Mouse (Mus musculus) retina, adult 2 months (tissue): ENCODE results near the gene Erbin.

Experiments used
- DNase-seq: peaks from one replicate; pipeline ENCODE4 v3.0.0-alpha.2; 2012; ENCODE audit warnings: low read depth, low spot score

Gene Erbin

GRCm38 (mm10) chr13:103912351-103912750, 8.0 kb downstream of the Erbin start:
- DNase-seq = no peak

GRCm38 (mm10) chr13:103910598-103910997, 9.7 kb downstream of the Erbin start:
- DNase-seq = no peak

- no peak for DNase-seq
Observed at GRCm38 (mm10) chr13:103909894-103910293, 10.4 kb downstream of the Erbin start.

GRCm38 (mm10) chr13:103900015-103900414, 20.3 kb downstream of the Erbin start:
- DNase-seq = no peak

GRCm38 (mm10) chr13:103897606-103898005, 22.7 kb downstream of the Erbin start:
- no peak for DNase-seq

GRCm38 (mm10) chr13:103893065-103893464, 27.2 kb downstream of the Erbin start:
- DNase-seq = no peak

- no peak for DNase-seq
Observed at GRCm38 (mm10) chr13:103890038-103890437, 30.3 kb downstream of the Erbin start.

GRCm38 (mm10) chr13:103886503-103886902, 33.8 kb downstream of the Erbin start:
- DNase-seq = no peak

GRCm38 (mm10) chr13:103881200-103881599, 39.1 kb downstream of the Erbin start:
- DNase-seq = no peak

- DNase-seq = no peak
Observed at GRCm38 (mm10) chr13:103876743-103877142, 43.6 kb downstream of the Erbin start.

GRCm38 (mm10) chr13:103875823-103876514, 44.3 kb downstream of the Erbin start:
- DNase-seq = no peak

- DNase-seq = no peak
Observed at GRCm38 (mm10) chr13:103870786-103871185, 49.5 kb downstream of the Erbin start.

- no peak for DNase-seq
Observed at GRCm38 (mm10) chr13:103870117-103870516, 50.2 kb downstream of the Erbin start.

GRCm38 (mm10) chr13:103868875-103869274, 51.4 kb downstream of the Erbin start:
- no peak for DNase-seq

GRCm38 (mm10) chr13:103862041-103862440, 58.3 kb downstream of the Erbin start:
- DNase-seq = no peak

GRCm38 (mm10) chr13:103859041-103859440, 61.3 kb downstream of the Erbin start:
- DNase-seq = no peak

GRCm38 (mm10) chr13:103847614-103848013, 72.7 kb downstream of the Erbin start:
- DNase-seq = no peak

GRCm38 (mm10) chr13:103841287-103842201, 78.8 kb downstream of the Erbin start:
- no peak for DNase-seq

- DNase-seq = no peak
Observed at GRCm38 (mm10) chr13:103838619-103839018, 81.7 kb downstream of the Erbin start.

GRCm38 (mm10) chr13:103829623-103830135, 90.6 kb downstream of the Erbin start:
- no peak for DNase-seq

- no peak for DNase-seq
Observed at GRCm38 (mm10) chr13:103822270-103822669, 98.0 kb downstream of the Erbin start.

- DNase-seq = no peak
Observed at GRCm38 (mm10) chr13:103819377-103819776, 100.9 kb downstream of the Erbin start.
